Mouse (Mus musculus) natural killer cell, adult 2 months (primary cell): Measurements from ENCODE around the gene Kdm8.
"Not testable (repeated sequence)": the region's sequence is repeated elsewhere in the genome, so short reads cannot be mapped to it uniquely, and the experiment has no call there.

Experiments used
- DNase-seq, 2 experiments: peaks; one replicate each; pipeline ENCODE4 v3.0.0; 2022; ENCODE audit warnings: low spot score in 2 of 2

Gene Kdm8

GRCm38 (mm10) chr7:125444464-125445401, at the start of gene Kdm8:
Gene Kdm8 (plus strand): TSS chr7:125444676.
- peak; percentile 89 to 92 for DNase-seq

DNA sequence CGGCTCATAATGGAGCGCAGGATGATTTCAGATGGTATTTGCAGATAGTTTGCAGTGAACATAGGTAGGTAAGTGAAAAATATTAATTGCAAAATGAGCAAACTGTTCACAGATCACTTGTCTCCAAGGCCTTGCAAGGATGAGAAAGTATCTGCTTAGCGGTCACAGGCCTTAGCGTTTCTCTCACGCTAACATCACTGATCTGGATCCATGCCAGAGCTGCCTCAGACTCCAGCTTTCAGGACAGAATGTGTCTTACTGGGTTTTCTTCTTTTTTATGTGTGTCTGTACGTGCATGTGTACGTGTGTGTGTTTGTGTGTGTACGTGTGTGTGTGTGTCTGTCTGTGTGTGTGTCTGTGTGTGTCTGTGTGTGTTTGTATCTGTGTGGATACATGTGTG, 46.4 kb upstream of the Kdm8 start:
- DNase-seq, result no peak

GRCm38 (mm10) chr7:125398687-125399086, 45.8 kb upstream of the Kdm8 start:
- DNase-seq, result no peak

GRCm38 (mm10) chr7:125407136-125407535, 37.3 kb upstream of the Kdm8 start:
- DNase-seq, result no peak

GRCm38 (mm10) chr7:125415087-125415486, 29.4 kb upstream of the Kdm8 start:
- DNase-seq, result no peak

GRCm38 (mm10) chr7:125415776-125416175, 28.7 kb upstream of the Kdm8 start:
- no peak for DNase-seq

DNA sequence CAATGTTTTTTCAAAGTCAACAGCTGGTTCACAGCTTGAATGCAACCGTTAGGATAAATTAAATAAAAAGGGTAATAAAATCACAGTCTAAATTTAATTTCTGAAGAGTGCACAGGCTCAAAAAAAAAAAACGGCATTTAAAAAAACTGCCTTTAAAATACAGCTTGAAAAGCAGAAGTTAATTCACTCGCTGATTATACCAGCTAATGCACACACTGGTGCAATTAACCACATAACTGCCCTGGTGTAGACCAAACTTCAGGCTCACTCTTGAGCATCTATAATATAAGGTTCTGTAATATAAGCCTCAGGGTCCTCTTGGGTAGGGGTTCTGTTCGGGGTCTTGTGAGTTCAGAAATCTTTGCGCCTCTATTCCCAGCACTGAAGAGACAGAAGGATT, 27.7 kb upstream of the Kdm8 start:
- DNase-seq, result no peak

DNA sequence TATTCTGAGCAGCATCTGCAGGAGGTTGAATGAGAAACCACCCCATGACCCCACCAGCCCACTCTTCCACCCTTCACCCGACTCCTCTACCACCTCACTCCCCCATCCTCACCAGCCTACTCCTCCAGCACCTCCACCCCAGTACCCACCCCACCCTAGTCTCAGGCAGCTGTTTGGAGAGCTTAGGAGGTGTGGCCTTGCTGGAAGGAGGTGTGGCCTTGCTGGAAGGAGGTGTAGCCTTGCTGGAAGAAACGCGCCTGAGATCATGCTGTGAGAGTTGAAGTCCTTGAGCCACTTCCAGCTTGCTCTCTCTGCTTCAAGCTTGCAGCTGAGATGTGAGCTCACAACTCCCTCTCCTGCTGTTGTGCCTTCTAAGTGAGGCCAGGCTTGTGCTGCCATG, 26.1 kb upstream of the Kdm8 start:
- no peak for DNase-seq

DNA sequence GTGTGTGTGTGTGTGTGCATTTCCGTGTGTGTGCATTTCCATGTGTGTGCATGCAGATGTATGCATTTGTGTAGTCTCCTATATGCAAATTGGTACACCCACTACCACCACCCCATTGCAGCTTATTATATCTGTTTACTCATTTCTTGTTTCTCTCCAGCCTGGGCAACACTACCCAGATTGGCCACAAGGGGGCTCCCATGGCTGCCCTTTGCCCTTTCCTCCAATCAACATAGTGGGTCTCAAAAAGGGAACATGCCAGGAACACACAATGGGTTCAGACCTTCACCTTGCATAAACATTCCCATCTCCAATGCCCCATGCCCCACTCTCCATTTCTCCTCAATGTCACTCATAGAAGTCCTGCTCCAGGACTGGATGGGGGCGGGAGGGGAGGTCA, 24.3 kb upstream of the Kdm8 start:
- DNase-seq, result peak; percentile 53 to 76

DNA sequence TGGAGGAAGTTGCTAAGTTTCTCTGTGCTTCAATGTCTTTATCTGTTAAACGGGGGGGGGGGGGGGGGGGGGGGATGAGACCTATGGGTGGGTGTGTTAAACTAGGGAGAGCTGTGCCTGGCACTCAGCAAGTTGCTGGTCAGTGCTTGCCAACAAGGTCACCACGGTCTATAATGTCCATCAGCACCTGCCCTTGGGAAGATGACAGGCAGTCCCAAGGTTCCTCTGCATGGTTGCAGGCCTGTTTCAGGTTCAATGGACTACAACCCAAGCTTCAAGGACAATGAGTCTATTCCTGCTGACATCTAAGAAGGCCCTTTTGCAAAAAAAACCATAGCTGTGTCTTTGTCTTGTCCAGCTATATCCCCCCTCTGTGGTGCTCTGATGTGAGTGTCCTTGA, 22.6 kb upstream of the Kdm8 start:
- DNase-seq, result no peak

DNA sequence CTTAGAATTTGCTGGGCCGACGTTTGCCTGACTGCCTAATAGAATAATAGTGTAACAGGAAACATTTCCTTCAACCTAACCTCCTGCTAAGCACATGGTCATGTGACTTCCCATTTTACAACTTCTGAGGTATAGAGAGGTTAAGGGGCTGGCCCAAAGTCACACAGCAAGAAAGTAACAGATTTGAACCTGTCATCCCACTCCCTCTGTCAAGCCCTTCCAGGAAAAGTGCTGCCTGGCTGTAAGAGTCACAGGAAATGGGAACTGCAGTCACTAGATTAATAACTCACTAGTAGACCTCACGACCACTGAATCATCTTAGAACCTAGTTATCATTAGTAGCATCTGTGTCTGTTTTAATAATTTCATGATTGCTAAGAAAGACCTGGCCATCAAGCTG, 21.4 kb upstream of the Kdm8 start:
- no peak for DNase-seq

GRCm38 (mm10) chr7:125427492-125428090, 16.9 kb upstream of the Kdm8 start:
- DNase-seq, result no peak

- DNase-seq, result peak in 1 of 2 experiments; percentile 21
These were observed 16.1 kb upstream of the Kdm8 start for GRCm38 (mm10) chr7:125428381-125428780.

GRCm38 (mm10) chr7:125428816-125429500, 15.5 kb upstream of the Kdm8 start:
- not testable (repeated sequence) for DNase-seq

- no peak for DNase-seq
These were observed 14.2 kb upstream of the Kdm8 start for GRCm38 (mm10) chr7:125430170-125430842.

DNA sequence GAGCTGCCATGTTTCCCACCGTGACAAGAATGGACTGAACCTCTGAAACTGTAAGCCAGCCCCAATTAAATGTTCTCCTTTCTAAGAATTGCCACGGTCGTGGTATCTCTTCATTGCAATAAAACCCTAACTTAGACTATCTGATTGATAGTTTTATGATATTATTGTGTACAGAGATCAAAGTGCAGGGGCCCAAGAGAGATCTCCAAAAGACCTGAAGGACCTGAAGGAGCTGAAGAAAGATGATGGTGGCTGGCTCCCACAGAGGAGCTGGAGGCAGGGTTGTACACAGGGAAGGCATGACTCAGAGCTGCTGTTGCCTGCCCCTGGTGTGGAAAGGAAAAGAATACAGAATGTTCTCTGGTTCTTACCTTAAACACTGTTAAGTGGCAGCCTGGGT, 10.6 kb upstream of the Kdm8 start:
- DNase-seq, result no peak

DNA sequence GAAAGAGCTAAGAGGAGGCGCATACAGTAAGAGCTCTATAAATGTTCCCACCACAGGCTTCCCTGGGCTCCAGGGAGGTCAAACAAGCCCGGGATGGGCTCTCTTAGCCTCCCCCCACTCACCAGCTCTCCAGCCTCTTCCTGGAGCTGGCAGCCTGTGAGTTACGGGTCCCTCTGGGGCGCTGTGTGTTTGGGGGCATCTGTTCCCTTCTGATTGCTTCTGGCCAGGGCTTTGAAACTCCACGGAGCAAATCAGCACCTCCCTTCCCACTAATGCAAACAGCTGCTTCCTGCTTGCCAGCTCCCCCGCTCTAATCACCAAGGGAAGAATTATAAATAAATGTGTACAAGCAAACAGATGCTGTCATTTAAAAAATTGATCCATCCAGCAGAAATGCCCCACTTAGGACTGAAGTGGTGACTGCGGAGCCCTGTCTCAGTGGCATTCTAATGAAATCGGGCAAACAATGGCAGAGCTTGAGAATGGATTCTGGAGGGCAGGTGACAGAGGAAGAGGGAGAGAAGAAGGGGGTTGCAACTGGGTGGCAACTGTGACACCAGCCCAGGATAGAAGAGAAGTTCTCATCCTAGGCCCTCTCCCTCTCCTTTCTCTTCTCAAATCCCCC, 9.7 kb upstream of the Kdm8 start:
- DNase-seq, result no peak

DNA sequence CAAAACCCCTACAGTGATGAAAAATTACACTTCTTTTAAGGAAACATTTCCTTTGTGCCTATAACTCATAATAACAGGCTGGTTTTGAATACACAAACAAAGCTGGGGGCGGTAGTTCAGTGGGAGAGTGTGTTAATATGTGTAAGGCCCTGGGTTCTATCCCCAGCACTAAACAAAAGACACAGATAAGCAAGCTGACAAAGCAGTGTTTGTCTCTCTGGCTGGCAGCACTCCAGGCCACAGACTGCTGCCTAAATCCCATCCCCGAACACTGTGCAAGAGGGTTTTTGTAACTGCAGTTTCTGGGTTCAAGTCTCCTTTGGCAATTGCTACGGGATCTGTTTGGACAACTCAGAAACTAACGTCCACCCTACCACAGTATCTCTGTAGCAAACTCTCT, 2.2 kb upstream of the Kdm8 start:
- DNase-seq, result no peak

DNA sequence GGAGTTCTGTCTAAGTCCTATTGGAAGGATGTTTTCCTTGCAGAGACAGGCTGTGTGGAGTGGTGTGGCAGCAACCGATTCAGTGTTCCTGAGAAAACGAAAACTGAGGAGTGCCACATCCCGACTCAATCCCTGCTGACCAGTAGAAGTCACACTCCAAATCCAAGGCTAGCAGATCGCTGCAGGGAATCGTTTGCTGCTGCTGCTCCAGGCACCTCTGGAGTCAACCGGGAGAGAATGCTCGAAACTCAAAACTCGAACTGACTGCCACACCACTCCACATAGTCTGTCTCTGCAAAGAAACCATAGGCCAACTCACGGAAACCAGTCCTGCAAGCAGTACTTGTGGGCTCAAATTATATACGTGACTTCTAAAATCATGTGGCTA, 406 bp upstream of the Kdm8 start:
- DNase-seq, result no peak

DNA sequence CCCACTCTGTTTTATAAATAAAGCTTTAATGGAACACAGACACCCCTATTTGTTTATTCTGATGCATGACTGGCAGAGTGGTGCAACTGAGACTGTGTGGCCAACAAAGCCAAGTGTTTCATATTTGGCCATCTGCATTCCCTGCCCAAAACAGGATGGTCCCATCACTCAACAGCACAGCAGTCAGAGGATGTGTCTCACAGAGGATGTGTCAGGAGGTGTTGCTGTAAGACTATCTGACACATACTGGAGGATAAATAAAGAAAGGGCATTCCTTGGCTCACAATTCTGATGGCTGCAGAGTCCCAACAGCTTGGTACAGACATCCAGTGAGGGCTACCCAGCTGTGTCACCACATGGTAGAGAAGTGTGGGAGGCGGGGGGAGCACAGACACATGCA, 6.2 kb downstream of the Kdm8 start:
- DNase-seq, result no peak

DNA sequence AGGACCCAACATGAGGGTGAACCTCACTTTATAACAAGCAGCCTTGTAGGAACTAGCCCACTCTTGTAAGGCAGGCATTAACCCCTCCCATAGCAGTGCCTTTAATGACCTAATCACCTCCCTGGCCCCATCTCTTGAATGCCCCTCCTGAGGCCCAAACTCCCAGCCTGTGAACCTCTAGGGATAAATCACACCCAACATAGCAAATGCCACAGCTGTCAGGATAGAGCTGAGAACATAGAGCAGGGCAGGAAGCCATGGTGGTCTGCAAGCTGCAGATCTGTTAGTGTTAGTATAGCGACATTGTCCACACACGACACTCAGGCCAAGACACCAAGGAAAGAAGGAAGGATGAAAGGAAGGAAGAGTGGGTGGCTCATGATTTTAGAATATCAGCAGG, 6.6 kb downstream of the Kdm8 start:
- DNase-seq, result no peak

GRCm38 (mm10) chr7:125453671-125454070, 9.2 kb downstream of the Kdm8 start:
- DNase-seq, result no peak
